ENCODE assay signal across 8 mouse cellular contexts in the genomic region with DNA sequence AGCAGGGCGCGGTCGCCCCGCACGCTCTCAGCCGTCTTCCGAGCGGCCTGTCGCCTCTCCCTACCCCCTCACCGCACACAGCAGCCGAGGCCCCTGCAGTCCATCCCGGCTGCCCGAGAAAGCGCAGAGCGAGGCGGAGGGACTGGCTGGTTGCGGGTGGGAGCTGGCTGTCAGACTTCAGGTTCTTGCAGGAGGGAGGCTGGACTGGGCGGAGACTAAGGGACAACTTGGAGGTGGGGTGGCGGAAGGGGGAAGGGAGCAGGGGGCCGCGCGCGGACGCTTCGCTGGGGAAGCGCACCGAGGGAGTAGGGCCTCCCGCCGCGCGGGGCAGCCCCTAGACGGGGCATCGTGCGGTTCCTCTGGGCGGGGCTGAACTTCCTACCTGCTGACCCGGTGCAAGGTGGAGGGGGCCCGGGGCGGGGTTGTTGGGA. TPM values are rescaled to one million over a fixed set of nuclear protein-coding genes. Genes with fewer than 3 reads are reported as not detected.
A peak's percentile ranks its signal among the peaks of the same experiment; 100 is the strongest.
DNase-seq lines count a peak whose midpoint lies in the region; ATAC-seq and TF ChIP-seq lines count a peak whose summit lies in the region.

No protein-coding gene starts in this region.

- peak; percentile 55 for ATAC-seq in Patski
- ATAC-seq in forebrain, embryonic 13.5 days, result peak; percentile 84

- CTCF ChIA-PET in Patski (lab: Charles Lee), result no interaction called here

- peak overlapping the region; percentile 98 for H3K27ac ChIP-seq in forebrain, embryonic 13.5 days

- peak overlapping the region; percentile 68 for H3K4me2 ChIP-seq in forebrain, embryonic 13.5 days

- H3K27me3 ChIP-seq in Patski, result no peaks in the 10 kb centered on the region
- H3K27me3 ChIP-seq in forebrain, embryonic 13.5 days, result no peaks in the 10 kb centered on the region
- H3K27me3 ChIP-seq in megakaryocyte, embryonic 14.5 days (replicated peaks), result no peaks in the 10 kb centered on the region

- peak overlapping the region; percentile 95 for H3K4me3 ChIP-seq in forebrain, embryonic 13.5 days
- H3K4me3 ChIP-seq in megakaryocyte, embryonic 14.5 days (replicated peaks), result peak overlapping the region; percentile 94

- peaks cover 20% of the 10 kb centered on the region for H3K4me1 ChIP-seq in forebrain, embryonic 13.5 days
- H3K4me1 ChIP-seq in megakaryocyte, embryonic 14.5 days, result peaks cover 41% of the 10 kb centered on the region

- POLR2A ChIA-PET in Patski (lab: Charles Lee), result interaction anchor here (0.5 to 0.7 kb wide), 2 partner anchors 26 to 167 kb away, joined by 3 read pairs; no protein-coding TSS in a partner anchor

- WGBS in forebrain, embryonic 13.5 days, result 0% methylated on average over 37 of the region's 38 CpGs

- no peak for TF ChIP-seq CTCF in Patski (IDR thresholded peaks at IDR 0.05)

- H3K36me3 ChIP-seq in forebrain, embryonic 13.5 days (ENCODE audit: poor library complexity, severe bottlenecking), result 0 out of 2 replicates have a peak, but pooled peaks cover 4% of the 10 kb centered on the region
- peaks cover 22% of the 10 kb centered on the region for H3K36me3 ChIP-seq in megakaryocyte, embryonic 14.5 days (replicated peaks; ENCODE audit: low read length)

- peak overlapping the region; percentile 95 for H3K9ac ChIP-seq in forebrain, embryonic 13.5 days

- in situ Hi-C loops in Patski (cut with MboI; ENCODE audit: low pct_unique_long_range_greater_than_20kb), result no loop called here

- DNase-seq in Patski (ENCODE audit: low read depth, low spot score), result no peak
- DNase-seq in c-Kit-positive CD71-positive TER-119-positive erythroid progenitor cells, embryonic 14.5 days (ENCODE audit: low spot score), result peak; percentile 49
- DNase-seq in heart, postnatal 4 days, result peak; percentile 78
- DNase-seq in left cerebral cortex, adult 8-10 months (ENCODE audit: low spot score in 2 of 2), result peak; percentile 57 to 58
- DNase-seq in right cerebral cortex, postnatal 36 days (ENCODE audit: low spot score in 2 of 2), result peak; percentile 39 to 43
- peak; percentile 71 to 75 for DNase-seq in urinary bladder, postnatal 4 days (ENCODE audit: low spot score in 2 of 2)

- H3K9me3 ChIP-seq in forebrain, embryonic 13.5 days (replicated peaks), result no peaks in the 10 kb centered on the region
- no peaks in the 10 kb centered on the region for H3K9me3 ChIP-seq in megakaryocyte, embryonic 14.5 days

RNA-seq across cellular contexts. Expression of a gene that starts 0.4 kb away (rescaled TPM):
- 97.9 TPM for polyA plus RNA-seq in Patski (2021)
- polyA plus RNA-seq in forebrain, embryonic 13.5 days (2015; fragmentation: Nextera tagmentation; extraction: Ambion mirVana), result 137 and 142 TPM in 2 replicates
- 100 to 1,000 TPM in 1 of 2 experiments, 10 to 100 TPM in 1; 99.7 to 103 TPM for total RNA-seq in heart, postnatal 4 days (2021)
- total RNA-seq in left cerebral cortex, adult 8-10 months (2022), result 100 to 1,000 TPM in 3 of 4 experiments, 10 to 100 TPM in 1; 95.7 to 112 (median 101) TPM
- 3.4 and 4.4 TPM in 2 replicates for polyA plus RNA-seq in megakaryocyte, embryonic 14.5 days (2012; ENCODE audit: insufficient read depth, low replicate concordance)

Comparison
In these comparisons a context has a peak if more than half of its experiments do, and no peak if none do; other contexts are left out.
1. RNA of a gene that starts 0.4 kb away (polyA plus RNA-seq): 137 to 142 TPM in forebrain, embryonic 13.5 days and 97.9 TPM in Patski (single experiment); 3.4 to 4.4 TPM in megakaryocyte, embryonic 14.5 days; every median in the first group is over 10 times any median in the second.